Mouse (Mus musculus) CH12.LX (cell line): Measurements from ENCODE around the gene Gm5089. TPM values are rescaled to one million over a fixed set of nuclear protein-coding genes. Genes with fewer than 3 reads are reported as not detected.

ENCODE experiments used
- DNase-seq: peaks from one replicate; pipeline ENCODE4 v3.0.0-alpha.2; 2013; ENCODE audit errors: extremely low read depth
- H3K27ac ChIP-seq: 2 replicates; pipeline ENCODE4 v1.5.1; 2012; ENCODE audit warnings: low read depth, mild to moderate bottlenecking, control low read depth, moderate library complexity; ENCODE audit not compliant: insufficient read depth
- H3K27me3 ChIP-seq: replicated peaks from 2 replicates; pipeline ENCODE3; 2012; ENCODE audit warnings: inconsistent platforms
- H3K36me3 ChIP-seq, 2 experiments: replicated peaks in 1 of 2; 2 replicates each; pipeline versions ENCODE3 to v1.6.1; 2012; ENCODE audit warnings: inconsistent platforms in 1 of 2, low read length in 1 of 2, mild to moderate bottlenecking in 1 of 2, mixed read lengths in 1 of 2, moderate library complexity in 1 of 2; ENCODE audit not compliant: control insufficient read depth in 1 of 2, insufficient read depth in 1 of 2
- H3K4me1 ChIP-seq, 2 experiments: 2 replicates each; pipeline ENCODE4 v1.6.1; 2012; ENCODE audit warnings: inconsistent platforms in 1 of 2, moderate library complexity in 1 of 2; ENCODE audit not compliant: insufficient read depth in 2 of 2, control insufficient read depth in 1 of 2
- H3K4me2 ChIP-seq: 2 replicates; pipeline ENCODE4 v1.6.1; 2012; ENCODE audit warnings: low read depth, mild to moderate bottlenecking, control low read depth; ENCODE audit not compliant: poor library complexity, insufficient read depth, severe bottlenecking
- H3K4me3 ChIP-seq, 3 experiments: fragments of 150-350 bp in 1 of 3; sonication (generic) in 1 of 3; replicated peaks in 1 of 3; 2 replicates each; pipeline versions ENCODE3 to v1.5.1; 2011 to 2012; ENCODE audit warnings: low read depth in 2 of 3, low read length in 2 of 3, mild to moderate bottlenecking in 2 of 3, moderate library complexity in 2 of 3, control low read depth in 1 of 3, improper control_type of control experiment in 1 of 3, inconsistent platforms in 1 of 3, mixed read lengths in 1 of 3; ENCODE audit not compliant: poor library complexity in 1 of 3
- H3K79me2 ChIP-seq: replicated peaks from 2 replicates; pipeline ENCODE4 v1.6.1; 2012; ENCODE audit warnings: mild to moderate bottlenecking, moderate library complexity; ENCODE audit not compliant: control insufficient read depth, poor library complexity, insufficient read depth, severe bottlenecking; ENCODE audit errors: extremely low read depth
- H3K9ac ChIP-seq: 2 replicates; pipeline ENCODE4 v1.6.1; 2012; ENCODE audit warnings: low read depth, mild to moderate bottlenecking, control low read depth, moderate library complexity; ENCODE audit not compliant: insufficient read depth
- H3K9me3 ChIP-seq: replicated peaks from 2 replicates; pipeline ENCODE3; 2012; ENCODE audit warnings: low read length, inconsistent platforms, mixed read lengths
- BHLHE40 ChIP-seq: IDR thresholded peaks from 2 replicates; pipeline ENCODE4 v1.6.1; 2011; ENCODE audit warnings: mild to moderate bottlenecking, low read depth, low read length, improper control_type of control experiment
- CHD1 ChIP-seq: IDR thresholded peaks from 2 replicates; pipeline ENCODE4 v1.6.1; 2012; ENCODE audit warnings: low read depth, low read length, improper control_type of control experiment, inconsistent platforms
- CHD2 ChIP-seq: IDR thresholded peaks from 2 replicates; pipeline ENCODE4 v1.6.1; 2011; ENCODE audit warnings: low read length, improper control_type of control experiment
- EP300 ChIP-seq: IDR thresholded peaks from 2 replicates; pipeline ENCODE4 v1.6.1; 2011; ENCODE audit warnings: low read length, improper control_type of control experiment
- HCFC1 ChIP-seq: IDR thresholded peaks from 2 replicates; pipeline ENCODE4 v1.6.1; 2012; ENCODE audit warnings: low read depth, mild to moderate bottlenecking, inconsistent platforms, low read length, improper control_type of control experiment
- IRF4 ChIP-seq: IDR thresholded peaks from 2 replicates; pipeline ENCODE4 v1.6.1; 2014; ENCODE audit warnings: low read depth, mild to moderate bottlenecking, inconsistent platforms, low read length, improper control_type of control experiment
- JUN ChIP-seq: IDR thresholded peaks from 2 replicates; pipeline ENCODE4 v1.6.1; 2011; ENCODE audit warnings: low read depth, mild to moderate bottlenecking, low read length, improper control_type of control experiment, moderate library complexity; ENCODE audit not compliant: insufficient read depth
- JUND ChIP-seq: conservative IDR thresholded peaks from 2 replicates; pipeline ENCODE4 v1.6.1; 2011; ENCODE audit warnings: low read depth, low read length, improper control_type of control experiment
- KAT2A ChIP-seq: IDR thresholded peaks from 2 replicates; pipeline ENCODE4 v1.6.1; 2012; ENCODE audit warnings: low read length, improper control_type of control experiment, inconsistent platforms; ENCODE audit not compliant: insufficient replicate concordance
- MAFK ChIP-seq: IDR thresholded peaks from 2 replicates; pipeline ENCODE4 v1.6.1; 2011; ENCODE audit warnings: low read length, improper control_type of control experiment; ENCODE audit not compliant: insufficient replicate concordance
- MAX ChIP-seq: IDR thresholded peaks from 2 replicates; pipeline ENCODE4 v1.6.1; 2011; ENCODE audit warnings: low read length, improper control_type of control experiment
- MEF2A ChIP-seq: IDR thresholded peaks from 2 replicates; pipeline ENCODE4 v1.6.1; 2014; ENCODE audit warnings: low read depth, mild to moderate bottlenecking, inconsistent platforms, low read length, improper control_type of control experiment, borderline replicate concordance
- MXI1 ChIP-seq: IDR thresholded peaks from 2 replicates; pipeline ENCODE4 v1.6.1; 2011; ENCODE audit warnings: mild to moderate bottlenecking, low read depth, low read length, improper control_type of control experiment
- NRF1 ChIP-seq: IDR thresholded peaks from 2 replicates; pipeline ENCODE4 v1.6.1; 2014; ENCODE audit warnings: low read depth, mild to moderate bottlenecking, inconsistent platforms, low read length, improper control_type of control experiment, moderate library complexity
- PAX5 ChIP-seq: IDR thresholded peaks from 2 replicates; pipeline ENCODE4 v1.6.1; 2012; ENCODE audit warnings: low read length, inconsistent platforms, mixed read lengths
- POLR2A ChIP-seq: IDR thresholded peaks from 2 replicates; pipeline ENCODE4 v1.6.1; 2011; ENCODE audit warnings: low read depth, mild to moderate bottlenecking, improper control_type of control experiment, low read length
- POLR2AphosphoS2 ChIP-seq: IDR thresholded peaks from 2 replicates; pipeline ENCODE4 v1.6.1; 2011; ENCODE audit warnings: low read depth, low read length, improper control_type of control experiment
- RCOR1 ChIP-seq: conservative IDR thresholded peaks from 2 replicates; pipeline ENCODE4 v1.6.1; 2012; ENCODE audit warnings: low read depth, mild to moderate bottlenecking, inconsistent platforms, low read length, improper control_type of control experiment
- TBP ChIP-seq: conservative IDR thresholded peaks from 2 replicates; pipeline ENCODE4 v1.6.1; 2011; ENCODE audit warnings: low read depth, low read length, improper control_type of control experiment
- UBTF ChIP-seq: IDR thresholded peaks from 2 replicates; pipeline ENCODE4 v1.6.1; 2012; ENCODE audit warnings: low read depth, mild to moderate bottlenecking, inconsistent platforms, low read length, improper control_type of control experiment, moderate library complexity
- USF1 ChIP-seq: IDR thresholded peaks from 2 replicates; pipeline ENCODE4 v1.6.1; 2014; ENCODE audit warnings: low read depth, mild to moderate bottlenecking, inconsistent platforms, low read length, improper control_type of control experiment
- USF2 ChIP-seq: conservative IDR thresholded peaks from 2 replicates; pipeline ENCODE4 v1.6.1; 2011; ENCODE audit warnings: low read depth, low read length, improper control_type of control experiment
- ZMIZ1 ChIP-seq: IDR thresholded peaks from 2 replicates; pipeline ENCODE4 v1.6.1; 2012; ENCODE audit warnings: low read depth, mild to moderate bottlenecking, inconsistent platforms, low read length, improper control_type of control experiment
- dilution Hi-C: fragments of 300-500 bp; cut with MboI; formaldehyde crosslinking; loops from 2 replicates; pipeline ENCODE4 v1.14.3; 2020; ENCODE audit warnings: low sequenced_read_pairs; ENCODE audit not compliant: extremely low pct_unique_long_range_greater_than_20kb, extremely low pct_ligation_motif_present
- in situ Hi-C: fragments of 300-500 bp; cut with MboI; formaldehyde crosslinking; loops from 3 replicates; pipeline ENCODE4 v1.14.3; 2019; ENCODE audit warnings: low sequenced_read_pairs, low pct_ligation_motif_present, low pct_unique_long_range_greater_than_20kb, mixed read lengths
- polyA plus RNA-seq: library from polyadenylated mRNA; unstranded; fragments of >175 nt; gene quantifications from 2 replicates; pipeline ENCODE4 v1.2.1, GENCODE M21; 2012; ENCODE audit warnings: low read depth; ENCODE audit not compliant: insufficient read length
- total RNA-seq, 2 experiments: library from RNA; depleted of rRNA; stranded (reverse); fragments of 300-350 nt in 1 of 2; fragments of >200 nt in 1 of 2; gene quantifications; 2 replicates each; pipeline ENCODE4 v1.2.3; 2012 to 2014

The Gm5089 gene
- total and polyA plus RNA-seq, 3 experiments, result not detected

DNA sequence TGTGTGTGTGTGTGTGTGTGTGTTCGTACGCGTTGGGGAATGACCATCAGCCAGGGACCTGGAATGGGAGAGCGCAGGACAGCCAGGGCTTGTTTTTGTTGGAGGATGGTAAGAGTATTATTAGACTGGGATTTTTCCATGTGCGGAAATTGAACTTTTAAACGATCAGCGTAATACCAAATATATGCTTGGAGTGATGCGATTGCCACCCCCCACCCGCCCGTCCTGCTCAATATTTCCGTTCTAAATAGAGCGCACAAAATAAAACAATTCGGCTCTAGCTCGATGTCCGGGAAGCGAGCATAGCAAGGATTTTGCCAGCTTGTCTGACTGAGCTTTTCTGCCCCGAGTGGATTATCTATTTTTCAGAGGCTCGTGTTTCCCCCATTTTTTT is 25.9 kb upstream of the Gm5089 start:
- H3K4me1 ChIP-seq, result no peaks in the 10 kb centered on the region
- H3K36me3 ChIP-seq, result no peaks in the 10 kb centered on the region
- H3K9ac ChIP-seq, result no peak overlapping the region
- no peaks in the 10 kb centered on the region for H3K27me3 ChIP-seq
- TF ChIP-seq CHD2 (no peak), KAT2A (no peak), HCFC1 (no peak), PAX5 (no peak), JUND (no peak), USF2 (no peak), CHD1 (no peak), POLR2AphosphoS2 (no peak), ZMIZ1 (no peak), TBP (no peak), IRF4 (no peak), NRF1 (no peak), BHLHE40 (no peak), POLR2A (no peak), MAX (no peak), MAFK (no peak), MEF2A (no peak), JUN (no peak), UBTF (no peak), RCOR1 (no peak)
- peaks cover 31% of the 10 kb centered on the region for H3K9me3 ChIP-seq
- no peak overlapping the region for H3K4me2 ChIP-seq
- no peak overlapping the region for H3K27ac ChIP-seq
- dilution Hi-C loops, result no loop called here
- H3K79me2 ChIP-seq, result no peaks in the 10 kb centered on the region
- no peak overlapping the region for H3K4me3 ChIP-seq
- in situ Hi-C loops, result no loop called here
- DNase-seq, result no peak

DNA sequence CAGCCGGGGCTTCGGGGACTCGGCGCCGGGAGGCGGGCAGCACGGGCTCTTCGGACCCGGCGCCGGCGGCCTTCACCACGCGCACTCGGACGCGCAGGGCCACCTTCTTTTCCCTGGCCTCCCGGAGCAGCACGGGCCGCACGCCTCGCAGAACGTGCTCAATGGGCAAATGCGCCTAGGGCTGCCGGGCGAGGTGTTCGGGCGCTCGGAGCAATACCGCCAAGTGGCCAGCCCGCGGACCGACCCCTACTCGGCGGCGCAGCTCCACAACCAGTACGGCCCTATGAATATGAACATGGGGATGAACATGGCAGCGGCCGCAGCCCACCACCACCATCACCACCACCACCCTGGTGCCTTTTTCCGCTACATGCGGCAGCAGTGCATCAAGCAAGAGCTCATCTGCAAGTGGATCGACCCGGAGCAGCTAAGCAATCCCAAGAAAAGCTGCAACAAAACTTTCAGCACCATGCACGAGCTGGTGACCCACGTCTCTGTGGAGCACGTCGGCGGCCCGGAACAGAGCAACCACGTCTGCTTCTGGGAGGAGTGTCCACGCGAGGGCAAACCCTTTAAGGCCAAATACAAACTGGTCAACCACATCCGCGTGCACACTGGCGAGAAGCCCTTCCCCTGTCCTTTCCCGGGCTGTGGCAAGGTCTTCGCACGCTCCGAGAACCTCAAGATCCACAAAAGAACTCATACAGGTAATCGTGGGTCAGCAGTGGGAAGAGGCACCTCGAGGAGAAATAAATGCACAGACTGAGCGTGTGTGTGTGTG is 25.3 kb upstream of the Gm5089 start:
- H3K9me3 ChIP-seq, result peaks cover 31% of the 10 kb centered on the region
- H3K9ac ChIP-seq, result no peak overlapping the region
- TF ChIP-seq CHD1 (no peak), HCFC1 (no peak), EP300 (no peak), MXI1 (no peak), USF1 (no peak)
- no peaks in the 10 kb centered on the region for H3K36me3 ChIP-seq
- no peak for DNase-seq
- H3K27me3 ChIP-seq, result no peaks in the 10 kb centered on the region
- dilution Hi-C loops, result no loop called here
- in situ Hi-C loops, result no loop called here
- no peak overlapping the region for H3K27ac ChIP-seq
- H3K79me2 ChIP-seq, result no peaks in the 10 kb centered on the region
- H3K4me1 ChIP-seq, result no peaks in the 10 kb centered on the region
- H3K4me3 ChIP-seq, result no peak overlapping the region
- H3K4me2 ChIP-seq, result no peak overlapping the region
